Mouse (Mus musculus) spleen, adult 2 months (tissue): ENCODE measurements around the gene Adgrv1.

Experiments
- CTCF ChIP-seq: fragments of 200-500 bp; IDR thresholded peaks from 2 replicates; pipeline ENCODE4 v1.5.1; 2011; ENCODE audit warnings: mild to moderate bottlenecking, inconsistent platforms; ENCODE audit not compliant: insufficient read depth, insufficient read length, insufficient replicate concordance; ENCODE audit errors: extremely low read depth
- POLR2A ChIP-seq: fragments of 200-500 bp; IDR thresholded peaks from 2 replicates; pipeline ENCODE4 v1.6.1; 2011; ENCODE audit warnings: low read depth, low read length, inconsistent platforms

DNA sequence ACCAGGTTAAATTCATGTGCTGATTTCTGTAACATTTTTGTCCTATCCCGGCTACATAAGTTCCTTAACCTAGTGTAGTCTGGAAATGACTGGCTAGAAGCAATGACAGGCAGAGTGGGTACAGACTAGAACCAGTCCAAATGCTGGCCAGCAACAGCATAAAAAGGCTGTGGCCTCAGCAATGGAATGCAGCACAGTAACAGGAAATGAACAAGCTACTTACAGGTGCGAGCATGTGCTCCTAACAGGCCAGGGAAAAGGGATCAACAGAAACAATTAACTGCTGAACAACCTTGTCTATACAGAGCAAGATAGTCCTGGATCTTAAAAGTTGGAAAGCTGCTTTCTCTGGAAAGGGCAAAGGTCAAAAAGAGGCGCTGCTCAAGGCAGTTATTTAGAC, 135.9 kb downstream of the Adgrv1 start:
- TF ChIP-seq POLR2A, result no peak
- TF ChIP-seq CTCF, result no peak
